Mouse (Mus musculus): ENCODE results near the gene Vasp. TPM values are rescaled to one million over a fixed set of nuclear protein-coding genes. Genes with fewer than 3 reads are reported as not detected.

Vasp gene
- polyA plus RNA-seq, 1 experiment: 189 TPM

DNA sequence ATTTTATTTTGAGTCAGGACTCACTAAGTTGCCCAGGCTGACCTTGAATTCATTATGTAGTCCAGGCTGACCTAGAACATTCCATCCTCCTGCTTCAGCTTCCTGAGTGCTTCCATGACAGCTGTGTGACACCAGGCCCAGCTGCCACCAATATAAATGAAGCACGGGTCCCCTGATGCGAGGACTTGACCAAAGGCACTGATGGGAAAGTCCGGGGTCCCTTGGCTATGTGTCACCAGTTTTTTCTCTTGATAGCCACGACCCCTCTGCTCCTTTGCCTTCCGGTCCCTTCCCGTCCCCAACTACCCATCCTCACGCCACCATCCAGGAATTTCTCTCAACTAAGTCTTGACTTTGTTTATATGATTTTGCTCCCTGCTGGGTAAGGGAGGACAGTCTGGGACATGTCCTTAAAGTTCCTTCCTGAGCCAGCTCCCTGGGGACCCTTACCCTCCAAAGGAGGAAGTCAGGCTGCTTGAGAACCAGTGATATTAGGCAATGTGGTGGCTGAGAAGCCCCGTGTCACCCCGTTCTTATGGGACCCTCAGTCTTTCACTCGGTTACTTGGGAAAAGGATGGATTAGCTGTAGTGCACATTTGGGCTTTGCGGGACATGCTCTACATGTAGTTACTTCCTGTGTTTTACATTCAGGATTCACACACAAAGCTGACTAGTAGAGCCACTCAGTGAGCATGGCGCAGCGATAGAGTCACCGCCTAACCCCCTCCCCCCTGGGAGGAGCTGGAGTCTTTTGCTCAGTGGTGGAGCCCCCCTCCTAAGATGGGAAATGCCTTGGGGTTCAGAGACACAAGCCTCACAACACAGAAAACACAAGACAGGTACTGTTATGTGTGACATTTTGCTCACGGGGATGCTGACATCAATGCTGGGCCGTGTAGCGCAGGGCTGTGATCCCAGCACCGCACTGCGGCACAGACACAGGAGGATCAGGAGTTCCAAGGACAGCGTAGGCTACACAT lies 44.5 kb downstream of the Vasp start:
- Histone ChIP-seq H3K27me3 (ENCODE audit: control insufficient read depth, insufficient read depth, insufficient read length) (no peaks in the 10 kb centered on the region), H3K4me3 (peak overlapping the region; percentile 73), H3ac (ENCODE audit: control insufficient read depth, insufficient read length) (peak overlapping the region; percentile 74), H3K4me2 (ENCODE audit: low read depth) (peak overlapping the region; percentile 83), H3K79me2 (ENCODE audit: control insufficient read depth, insufficient read depth) (peaks cover 34% of the 10 kb centered on the region), H3K36me3 (ENCODE audit: control insufficient read depth, insufficient read depth) (no peaks in the 10 kb centered on the region)
- TF ChIP-seq E2F4 (IDR thresholded peaks at IDR 0.05; ENCODE audit: insufficient read depth) (no peak), MYOG (IDR thresholded peaks at IDR 0.05; ENCODE audit: control insufficient read depth in 1 of 3, insufficient read depth in 1 of 3, insufficient read length in 2 of 3, low read depth in 2 of 3) (peak in 1 of 3 experiments; percentile 22)

DNA sequence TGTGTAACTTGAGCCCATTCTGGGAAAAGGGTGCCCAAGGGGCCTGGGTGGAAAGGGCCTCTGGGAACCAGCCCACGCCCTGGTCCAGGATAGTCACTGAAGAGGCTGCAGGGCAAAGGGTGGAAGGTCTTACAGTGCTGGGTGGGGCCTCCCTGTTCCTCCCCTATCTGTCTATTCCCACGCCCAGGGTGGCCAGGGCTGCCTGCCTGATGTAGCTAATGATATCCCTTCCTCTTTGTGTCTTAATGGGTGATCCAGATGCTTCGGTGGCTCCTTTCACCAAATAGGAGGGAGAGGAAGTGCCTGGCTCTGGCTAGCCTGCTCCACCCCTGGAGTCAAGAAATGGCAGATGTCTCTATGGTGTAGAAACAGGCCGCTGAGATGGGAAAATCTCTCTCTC lies 46.7 kb downstream of the Vasp start:
- H3ac ChIP-seq (ENCODE audit: control insufficient read depth, insufficient read length): no peak overlapping the region
- TF ChIP-seq E2F4 (IDR thresholded peaks at IDR 0.05; ENCODE audit: insufficient read depth): no peak
- no peak for TF ChIP-seq USF1 (IDR thresholded peaks at IDR 0.05; ENCODE audit: low read depth)
- no peak for TF ChIP-seq MYOD1 (IDR thresholded peaks at IDR 0.05; ENCODE audit: control insufficient read depth in 1 of 3, insufficient read length in 2 of 3, low read depth in 2 of 3)
- TF ChIP-seq MYOG (IDR thresholded peaks at IDR 0.05; ENCODE audit: control insufficient read depth in 1 of 3, insufficient read depth in 1 of 3, insufficient read length in 2 of 3, low read depth in 2 of 3): no peak
- TF ChIP-seq MAX (IDR thresholded peaks at IDR 0.05; ENCODE audit: low read depth): no peak
- no peak for TF ChIP-seq TCF3 (IDR thresholded peaks at IDR 0.05; ENCODE audit: insufficient read length, low read depth)
- no peak for TF ChIP-seq POLR2A (IDR thresholded peaks at IDR 0.05; ENCODE audit: insufficient read length, low read depth)
- no peaks in the 10 kb centered on the region for H3K36me3 ChIP-seq (ENCODE audit: control insufficient read depth, insufficient read depth)
- peaks cover 13% of the 10 kb centered on the region for H3K79me2 ChIP-seq (ENCODE audit: control insufficient read depth, insufficient read depth)
- no peaks in the 10 kb centered on the region for H3K27me3 ChIP-seq (ENCODE audit: control insufficient read depth, insufficient read depth, insufficient read length)
- H3K4me2 ChIP-seq (ENCODE audit: low read depth): no peak overlapping the region
- no peak overlapping the region for H3K4me3 ChIP-seq

- Histone ChIP-seq H3K4me2 (ENCODE audit: low read depth) (no peak overlapping the region), H3K36me3 (ENCODE audit: control insufficient read depth, insufficient read depth) (no peaks in the 10 kb centered on the region), H3K79me2 (ENCODE audit: control insufficient read depth, insufficient read depth) (no peaks in the 10 kb centered on the region), H3ac (ENCODE audit: control insufficient read depth, insufficient read length) (no peak overlapping the region), H3K4me3 (no peak overlapping the region), H3K27me3 (ENCODE audit: control insufficient read depth, insufficient read depth, insufficient read length) (peaks cover 8% of the 10 kb centered on the region)
- TF ChIP-seq POLR2AphosphoS2 (IDR thresholded peaks at IDR 0.05; ENCODE audit: insufficient read length, low read depth): peak; percentile 64
- no peak for TF ChIP-seq MAX (IDR thresholded peaks at IDR 0.05; ENCODE audit: low read depth)
Observed at GRCm38 (mm10) chr7:19222875-19223274, 48.7 kb downstream of the Vasp start.

- Histone ChIP-seq H3K27me3 (ENCODE audit: control insufficient read depth, insufficient read depth, insufficient read length) (peaks cover 9% of the 10 kb centered on the region), H3K4me2 (ENCODE audit: low read depth) (no peak overlapping the region), H3K36me3 (ENCODE audit: control insufficient read depth, insufficient read depth) (no peaks in the 10 kb centered on the region), H3K4me3 (no peak overlapping the region), H3K79me2 (ENCODE audit: control insufficient read depth, insufficient read depth) (no peaks in the 10 kb centered on the region), H3ac (ENCODE audit: control insufficient read depth, insufficient read length) (no peak overlapping the region)
- no peak for TF ChIP-seq TCF3 (IDR thresholded peaks at IDR 0.05; ENCODE audit: insufficient read length, low read depth)
- TF ChIP-seq MYOD1 (IDR thresholded peaks at IDR 0.05; ENCODE audit: control insufficient read depth in 1 of 3, insufficient read length in 2 of 3, low read depth in 2 of 3): no peak
- peak; percentile 53 for TF ChIP-seq POLR2AphosphoS2 (IDR thresholded peaks at IDR 0.05; ENCODE audit: insufficient read length, low read depth)
Observed at GRCm38 (mm10) chr7:19222189-19222588, 49.4 kb downstream of the Vasp start.

DNA sequence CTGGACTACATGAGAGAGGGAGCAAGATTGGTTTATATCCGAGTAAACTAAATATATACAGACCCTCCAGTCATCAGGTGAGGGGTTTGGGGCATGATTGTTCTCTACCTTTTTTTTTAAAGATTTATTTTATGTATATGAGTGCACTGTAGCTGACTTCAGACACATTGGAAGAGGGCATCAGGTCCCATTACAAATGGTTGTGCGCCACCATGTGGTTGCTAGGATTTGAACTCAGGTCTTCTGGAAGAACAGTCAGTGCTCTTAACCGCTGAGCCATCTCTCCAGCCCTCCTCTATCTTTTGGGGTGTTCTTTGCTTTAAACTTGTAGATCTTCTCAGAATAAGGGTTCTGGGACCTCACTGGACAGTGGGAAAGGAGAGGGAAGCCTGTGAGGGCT lies 51.6 kb downstream of the Vasp start:
- Histone ChIP-seq H3K79me2 (ENCODE audit: control insufficient read depth, insufficient read depth) (no peaks in the 10 kb centered on the region), H3K4me2 (ENCODE audit: low read depth) (no peak overlapping the region), H3K4me3 (no peak overlapping the region), H3K36me3 (ENCODE audit: control insufficient read depth, insufficient read depth) (no peaks in the 10 kb centered on the region), H3ac (ENCODE audit: control insufficient read depth, insufficient read length) (no peak overlapping the region), H3K27me3 (ENCODE audit: control insufficient read depth, insufficient read depth, insufficient read length) (peaks cover 18% of the 10 kb centered on the region)
- no peak for TF ChIP-seq MAX (IDR thresholded peaks at IDR 0.05; ENCODE audit: low read depth)
- TF ChIP-seq USF1 (IDR thresholded peaks at IDR 0.05; ENCODE audit: low read depth): no peak
- no peak for TF ChIP-seq E2F4 (IDR thresholded peaks at IDR 0.05; ENCODE audit: insufficient read depth)
- no peak for TF ChIP-seq TCF12 (IDR thresholded peaks at IDR 0.05; ENCODE audit: insufficient read depth, poor library complexity, severe bottlenecking)
- no peak for TF ChIP-seq MYOG (IDR thresholded peaks at IDR 0.05; ENCODE audit: control insufficient read depth in 1 of 3, insufficient read depth in 1 of 3, insufficient read length in 2 of 3, low read depth in 2 of 3)
- TF ChIP-seq REST (IDR thresholded peaks at IDR 0.05; ENCODE audit: insufficient read depth, insufficient read length): no peak
- TF ChIP-seq CEBPB (IDR thresholded peaks at IDR 0.05; ENCODE audit: insufficient read depth, poor library complexity, severe bottlenecking): no peak

DNA sequence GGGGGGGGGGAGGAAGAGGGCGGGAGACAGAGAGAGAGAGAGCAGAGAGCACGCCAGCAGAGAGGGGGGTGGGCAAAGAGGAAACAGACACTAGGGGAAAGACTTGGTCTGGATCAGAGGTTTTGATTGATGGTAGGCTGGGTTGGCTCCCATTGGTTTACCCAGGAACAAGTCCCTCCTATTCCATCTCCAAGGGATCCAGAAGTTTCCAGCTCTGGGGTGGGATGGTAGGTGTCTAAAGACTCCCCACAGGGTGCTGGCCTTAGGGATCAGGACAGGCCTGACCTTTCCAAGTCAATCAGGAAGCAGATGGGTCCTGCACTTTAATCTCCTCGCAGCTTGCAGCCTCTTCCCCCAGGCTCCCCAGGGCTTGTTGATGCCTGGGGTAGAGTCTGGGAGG lies 53.7 kb downstream of the Vasp start:
- no peak overlapping the region for H3K4me2 ChIP-seq (ENCODE audit: low read depth)
- no peaks in the 10 kb centered on the region for H3K36me3 ChIP-seq (ENCODE audit: control insufficient read depth, insufficient read depth)
- no peaks in the 10 kb centered on the region for H3K79me2 ChIP-seq (ENCODE audit: control insufficient read depth, insufficient read depth)
- TF ChIP-seq POLR2AphosphoS2 (IDR thresholded peaks at IDR 0.05; ENCODE audit: insufficient read length, low read depth): no peak
- no peak for TF ChIP-seq TCF3 (IDR thresholded peaks at IDR 0.05; ENCODE audit: insufficient read length, low read depth)
- no peak for TF ChIP-seq MYOG (IDR thresholded peaks at IDR 0.05; ENCODE audit: control insufficient read depth in 1 of 3, insufficient read depth in 1 of 3, insufficient read length in 2 of 3, low read depth in 2 of 3)
- no peak for TF ChIP-seq SRF (IDR thresholded peaks at IDR 0.05; ENCODE audit: control insufficient read depth, insufficient read length, low read depth)
- no peak for TF ChIP-seq TCF12 (IDR thresholded peaks at IDR 0.05; ENCODE audit: insufficient read depth, poor library complexity, severe bottlenecking)
- no peak for TF ChIP-seq REST (IDR thresholded peaks at IDR 0.05; ENCODE audit: insufficient read depth, insufficient read length)
- TF ChIP-seq E2F4 (IDR thresholded peaks at IDR 0.05; ENCODE audit: insufficient read depth): no peak
- TF ChIP-seq CEBPB (IDR thresholded peaks at IDR 0.05; ENCODE audit: insufficient read depth, poor library complexity, severe bottlenecking): no peak
- no peak for TF ChIP-seq MAX (IDR thresholded peaks at IDR 0.05; ENCODE audit: low read depth)
- TF ChIP-seq MYOD1 (IDR thresholded peaks at IDR 0.05; ENCODE audit: control insufficient read depth in 1 of 3, insufficient read length in 2 of 3, low read depth in 2 of 3): no peak
- no peak for TF ChIP-seq POLR2A (IDR thresholded peaks at IDR 0.05; ENCODE audit: insufficient read length, low read depth)
- no peak for TF ChIP-seq USF1 (IDR thresholded peaks at IDR 0.05; ENCODE audit: low read depth)
- no peak overlapping the region for H3ac ChIP-seq (ENCODE audit: control insufficient read depth, insufficient read length)
- no peak overlapping the region for H3K4me3 ChIP-seq
- peaks cover 20% of the 10 kb centered on the region for H3K27me3 ChIP-seq (ENCODE audit: control insufficient read depth, insufficient read depth, insufficient read length)

Measured in myocyte (in vitro differentiated cells).